Mouse (Mus musculus) hindbrain, postnatal 0 days (tissue): ENCODE measurements around the gene Igfbp5. TPM values are rescaled to one million over a fixed set of nuclear protein-coding genes. Genes with fewer than 3 reads are reported as not detected.

Experiments used
- ATAC-seq: fragments of 200-750 bp; cut with Nextera tagmentation; 2 replicates; pipeline ENCODE4 v1.8.0; 2017; ENCODE audit warnings: mild to moderate bottlenecking, moderate TSS enrichment, moderate library complexity
- DNase-seq: peaks from one replicate; pipeline ENCODE4 v3.0.0-alpha.2; 2015; ENCODE audit warnings: low spot score
- H3K27ac ChIP-seq: fragments of 300-500 bp; sonication (generic); 2 replicates; pipeline ENCODE4 v1.5.1; 2014; ENCODE audit warnings: mild to moderate bottlenecking
- H3K27me3 ChIP-seq: fragments of 300-500 bp; sonication (generic); 2 replicates; pipeline ENCODE4 v1.6.1; 2014; ENCODE audit warnings: low read length, mixed read lengths; ENCODE audit not compliant: insufficient read depth
- H3K36me3 ChIP-seq: fragments of 300-500 bp; sonication (generic); 2 replicates; pipeline ENCODE4 v1.6.1; 2014; ENCODE audit warnings: low read length, mixed read lengths; ENCODE audit not compliant: insufficient read depth
- H3K4me1 ChIP-seq: fragments of 300-500 bp; sonication (generic); 2 replicates; pipeline ENCODE4 v1.6.1; 2014; ENCODE audit warnings: antibody characterized with exemption, low read length, mixed read lengths; ENCODE audit not compliant: insufficient read depth
- H3K4me2 ChIP-seq: fragments of 300-500 bp; sonication (generic); 2 replicates; pipeline ENCODE4 v1.6.1; 2014; ENCODE audit warnings: low read depth, mild to moderate bottlenecking, low read length, moderate library complexity, mixed read lengths
- H3K4me3 ChIP-seq: fragments of 300-500 bp; sonication (generic); 2 replicates; pipeline ENCODE4 v1.5.1; 2014; ENCODE audit warnings: low read length
- H3K9ac ChIP-seq: fragments of 300-500 bp; sonication (generic); replicated peaks from 2 replicates; pipeline ENCODE4 v1.6.1; 2014; ENCODE audit warnings: mild to moderate bottlenecking, low read length, moderate library complexity, mixed read lengths
- H3K9me3 ChIP-seq: fragments of 300-500 bp; sonication (generic); 2 replicates; pipeline ENCODE4 v1.6.1; 2016; ENCODE audit warnings: low read length, mixed read lengths
- CTCF ChIP-seq: IDR thresholded peaks from 2 replicates; pipeline ENCODE4 v1.5.1; 2016; ENCODE audit warnings: antibody characterized with exemption, control low read depth, low read depth
- WGBS: fragments of 180-500 bp; shearing (Covaris S2); extraction: QIAGEN DNeasy Blood & Tissue Kit; methylation state at CpG from one replicate; pipeline ENCODE4 v1.1.7; 2014; 5-methylcytosine and 5-hydroxymethylcytosine counted together
- polyA plus RNA-seq: library from polyadenylated mRNA; unstranded; fragments of >200 nt; fragmentation: Nextera tagmentation; extraction: Ambion mirVana; gene quantifications from 2 replicates; pipeline ENCODE4 v1.2.1, GENCODE M21; 2015
- total RNA-seq: library from RNA; depleted of rRNA; stranded (reverse); fragments of >200 nt; gene quantifications from 2 replicates; pipeline ENCODE4 v1.2.3, GENCODE M21; 2014

Gene Igfbp5
- total and polyA plus RNA-seq, 2 experiments from 2014 or later: 44.6 to 127 TPM

GRCm38 (mm10) chr1:72833563-72833962 is 41.1 kb downstream of the Igfbp5 start:
- H3K9ac ChIP-seq: no peak overlapping the region
- DNase-seq (no peak), ATAC-seq (no peak)
- peaks cover 12% of the 10 kb centered on the region; the same call in 1 of the 2 replicates for H3K4me1 ChIP-seq
- no peaks in the 10 kb centered on the region for H3K27me3 ChIP-seq
- no peaks in the 10 kb centered on the region; the same call in 1 of the 2 replicates for H3K36me3 ChIP-seq
- no peak overlapping the region for H3K4me2 ChIP-seq
- no peak for TF ChIP-seq CTCF
- H3K4me3 ChIP-seq: no peak overlapping the region
- no peaks in the 10 kb centered on the region for H3K9me3 ChIP-seq
- WGBS: 48% methylated on average over 4 of the region's 4 CpGs
- peak overlapping the region; percentile 49; the same call in 1 of the 2 replicates for H3K27ac ChIP-seq

GRCm38 (mm10) chr1:72832715-72833153 is 42.0 kb downstream of the Igfbp5 start:
- Histone ChIP-seq H3K9me3 (no peaks in the 10 kb centered on the region), H3K4me1 (peaks cover 19% of the 10 kb centered on the region), H3K27ac (peak overlapping the region; percentile 49), H3K36me3 (no peaks in the 10 kb centered on the region; the same call in 1 of the 2 replicates), H3K4me2 (no peak overlapping the region), H3K27me3 (no peaks in the 10 kb centered on the region), H3K4me3 (no peak overlapping the region), H3K9ac (no peak overlapping the region)
- DNase-seq (peak; percentile 85), ATAC-seq (peak; percentile 69)
- TF ChIP-seq CTCF: no peak
- WGBS: 32% methylated on average over 3 of the region's 3 CpGs

DNA sequence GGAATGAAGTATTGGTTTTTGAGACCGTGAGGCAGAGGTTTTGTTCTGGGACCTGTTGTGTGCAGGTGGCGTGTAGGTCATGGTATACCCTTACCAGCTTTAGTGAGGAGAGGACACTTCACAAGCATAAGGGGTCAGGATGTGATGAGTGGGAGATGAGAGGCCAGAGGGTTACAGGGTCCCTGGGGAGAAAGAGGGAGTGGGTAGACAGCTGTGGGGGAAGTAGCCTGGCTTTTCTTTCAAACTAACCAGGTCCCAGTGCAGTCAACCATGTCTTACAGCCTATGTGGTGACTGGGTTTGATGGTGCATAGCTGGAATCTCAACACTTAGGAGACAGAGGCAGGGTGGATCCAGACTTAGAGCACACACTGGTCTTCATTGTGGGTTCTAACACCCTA is 44.2 kb downstream of the Igfbp5 start:
- Histone ChIP-seq H3K4me1 (peaks cover 33% of the 10 kb centered on the region), H3K27me3 (no peaks in the 10 kb centered on the region), H3K27ac (no peak overlapping the region), H3K36me3 (no peaks in the 10 kb centered on the region), H3K9me3 (no peaks in the 10 kb centered on the region), H3K4me3 (no peak overlapping the region), H3K4me2 (no peak overlapping the region), H3K9ac (no peak overlapping the region)
- WGBS: 81% methylated on average over 2 of the region's 2 CpGs
- ATAC-seq (no peak), DNase-seq (no peak)
- no peak for TF ChIP-seq CTCF

GRCm38 (mm10) chr1:72828843-72829242 is 45.8 kb downstream of the Igfbp5 start:
- WGBS: 95% methylated on average over 5 of the region's 5 CpGs
- no peak overlapping the region for H3K9ac ChIP-seq
- H3K27ac ChIP-seq: no peak overlapping the region
- no peaks in the 10 kb centered on the region for H3K36me3 ChIP-seq
- H3K27me3 ChIP-seq: no peaks in the 10 kb centered on the region
- H3K4me1 ChIP-seq: peaks cover 33% of the 10 kb centered on the region
- ATAC-seq (no peak), DNase-seq (no peak)
- no peak for TF ChIP-seq CTCF
- no peaks in the 10 kb centered on the region for H3K9me3 ChIP-seq
- no peak overlapping the region for H3K4me2 ChIP-seq
- H3K4me3 ChIP-seq: no peak overlapping the region

DNA sequence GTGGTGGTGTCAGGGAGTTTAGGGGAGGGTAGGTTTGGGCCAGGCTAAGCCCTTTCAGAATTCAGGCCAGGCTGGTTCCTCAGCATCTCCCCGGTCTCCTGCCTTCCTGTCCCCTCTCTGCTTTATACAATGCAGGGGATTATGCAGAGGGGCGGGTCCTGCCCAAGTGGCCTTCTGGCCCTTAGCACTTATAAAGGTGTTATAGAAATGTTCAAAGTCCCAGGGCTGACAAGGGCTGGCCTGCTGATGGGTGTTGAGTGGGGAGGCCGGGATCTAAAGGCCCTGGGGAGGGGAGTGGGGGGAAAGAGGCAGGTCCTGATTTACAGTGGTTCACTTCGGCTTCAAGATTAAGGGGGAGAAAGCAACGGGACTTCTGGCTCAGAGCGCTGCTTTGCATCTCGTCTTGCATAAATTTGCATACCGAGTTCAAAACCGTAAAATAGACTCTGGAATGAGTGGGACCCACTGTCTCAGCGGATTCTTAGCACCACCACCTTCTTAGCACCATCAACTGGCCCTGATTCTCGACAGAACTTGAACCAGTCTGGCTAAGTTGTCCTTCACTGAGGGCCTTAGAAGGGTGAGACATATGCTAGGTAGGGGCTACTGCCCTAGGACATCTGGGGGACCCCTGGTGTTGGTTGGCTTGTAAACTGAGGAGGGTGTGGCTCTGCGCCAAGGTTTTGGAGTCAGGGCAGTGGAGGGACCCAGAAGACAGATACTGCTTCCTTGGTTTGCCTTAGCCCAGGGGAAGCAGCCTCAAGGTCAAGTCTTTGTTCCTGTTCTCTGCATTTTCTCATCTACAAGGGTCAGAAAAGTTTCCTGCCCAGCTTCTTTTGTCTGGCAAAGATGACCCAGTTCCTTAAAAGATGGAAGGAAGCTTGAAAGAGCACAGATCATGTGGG is 47.0 kb downstream of the Igfbp5 start:
- no peaks in the 10 kb centered on the region for H3K9me3 ChIP-seq
- TF ChIP-seq CTCF: no peak
- ATAC-seq: no peak
- H3K27me3 ChIP-seq: no peaks in the 10 kb centered on the region
- H3K9ac ChIP-seq: peak overlapping the region; percentile 48; the same call in 1 of the 2 replicates
- H3K36me3 ChIP-seq: no peaks in the 10 kb centered on the region
- peak overlapping the region; percentile 71 for H3K27ac ChIP-seq
- WGBS: 12% methylated on average over 12 of the region's 12 CpGs
- H3K4me1 ChIP-seq: peaks cover 23% of the 10 kb centered on the region
- DNase-seq: peak; percentile 55
- peak overlapping the region; percentile 97 for H3K4me2 ChIP-seq
- peak overlapping the region; percentile 76 for H3K4me3 ChIP-seq

- Histone ChIP-seq H3K4me3 (peak overlapping the region; percentile 76), H3K4me1 (peaks cover 23% of the 10 kb centered on the region), H3K9me3 (no peaks in the 10 kb centered on the region), H3K36me3 (no peaks in the 10 kb centered on the region), H3K27me3 (no peaks in the 10 kb centered on the region), H3K9ac (peak overlapping the region; percentile 48), H3K4me2 (peak overlapping the region; percentile 97), H3K27ac (peak overlapping the region; percentile 71)
- TF ChIP-seq CTCF: no peak
- WGBS: 7% methylated on average over 7 of the region's 7 CpGs
- DNase-seq (no peak), ATAC-seq (no peak)
These were observed 47.8 kb downstream of the Igfbp5 start for GRCm38 (mm10) chr1:72826931-72827330.

DNA sequence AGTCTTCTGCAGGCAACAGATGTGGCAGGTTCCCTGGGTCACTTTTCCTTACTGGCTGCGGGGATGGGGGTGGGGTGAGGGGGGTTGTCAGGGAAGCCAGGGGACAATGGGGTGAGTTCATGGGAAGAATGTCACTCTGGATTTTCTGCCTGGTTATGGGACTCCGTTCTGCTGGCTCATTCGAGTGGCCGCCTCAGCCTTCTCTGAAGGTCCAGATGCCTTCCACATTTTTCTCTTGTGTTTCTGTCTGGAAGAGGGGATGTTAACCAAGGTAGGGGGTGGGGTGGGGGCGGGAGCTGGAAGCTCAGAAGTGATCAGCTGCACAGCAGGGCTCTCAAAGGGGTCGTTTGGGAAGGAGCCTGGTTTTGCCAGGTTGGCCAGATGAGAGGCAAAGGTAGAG is 48.2 kb downstream of the Igfbp5 start:
- WGBS: 10% methylated on average over 6 of the region's 6 CpGs
- peak overlapping the region; percentile 48 for H3K9ac ChIP-seq
- H3K9me3 ChIP-seq: no peaks in the 10 kb centered on the region
- TF ChIP-seq CTCF: no peak
- DNase-seq (no peak), ATAC-seq (no peak)
- peak overlapping the region; percentile 76 for H3K4me3 ChIP-seq
- no peaks in the 10 kb centered on the region for H3K36me3 ChIP-seq
- H3K27ac ChIP-seq: peak overlapping the region; percentile 71
- H3K27me3 ChIP-seq: no peaks in the 10 kb centered on the region
- peaks cover 23% of the 10 kb centered on the region for H3K4me1 ChIP-seq
- H3K4me2 ChIP-seq: peak overlapping the region; percentile 97
